Mouse (Mus musculus) kidney, postnatal 10 days (tissue): ENCODE measurements around the gene Ticam1.

Source experiments
- DNase-seq: peaks from one replicate; pipeline ENCODE4 v3.0.0; 2021; ENCODE audit warnings: mixed read lengths

Ticam1 gene

GRCm38 (mm10) chr17:56290388-56291170 is 14.0 kb upstream of the Ticam1 start:
- DNase-seq, result peak; percentile 99

GRCm38 (mm10) chr17:56289371-56290331 is 13.1 kb upstream of the Ticam1 start:
- peak; percentile 81 for DNase-seq

- no peak for DNase-seq
Observed at GRCm38 (mm10) chr17:56288866-56289265, 12.3 kb upstream of the Ticam1 start.

GRCm38 (mm10) chr17:56287830-56288229 is 11.2 kb upstream of the Ticam1 start:
- DNase-seq, result peak; percentile 84

- DNase-seq, result no peak
Observed at GRCm38 (mm10) chr17:56285995-56286394, 9.4 kb upstream of the Ticam1 start.

GRCm38 (mm10) chr17:56283316-56283715 is 6.7 kb upstream of the Ticam1 start:
- no peak for DNase-seq

- no peak for DNase-seq
Observed at GRCm38 (mm10) chr17:56282802-56283201, 6.2 kb upstream of the Ticam1 start.

- no peak for DNase-seq
Observed at GRCm38 (mm10) chr17:56281193-56281592, 4.6 kb upstream of the Ticam1 start.

- DNase-seq, result peak; percentile 54
Observed at GRCm38 (mm10) chr17:56279481-56280155, 3.0 kb upstream of the Ticam1 start.

- DNase-seq, result no peak
Observed at GRCm38 (mm10) chr17:56278340-56278739, 1.8 kb upstream of the Ticam1 start.

GRCm38 (mm10) chr17:56277567-56277893 is 944 bp upstream of the Ticam1 start:
- peak; percentile 12 for DNase-seq

- peak; percentile 68 for DNase-seq
Observed at GRCm38 (mm10) chr17:56275842-56276480, 625 bp downstream of the Ticam1 start.

- no peak for DNase-seq
Observed at GRCm38 (mm10) chr17:56273986-56274385, 2.6 kb downstream of the Ticam1 start.

- DNase-seq, result peak; percentile 12
Observed at GRCm38 (mm10) chr17:56273482-56273881, 3.1 kb downstream of the Ticam1 start.

- DNase-seq, result peak; percentile 71
Observed at GRCm38 (mm10) chr17:56272644-56273043, 3.9 kb downstream of the Ticam1 start.

- peak; percentile 30 for DNase-seq
Observed at GRCm38 (mm10) chr17:56271609-56272253, 4.9 kb downstream of the Ticam1 start.

- peak; percentile 10 for DNase-seq
Observed at GRCm38 (mm10) chr17:56269741-56270140, 6.8 kb downstream of the Ticam1 start.

GRCm38 (mm10) chr17:56269153-56269630 is 7.4 kb downstream of the Ticam1 start:
- DNase-seq, result peak; percentile 77

GRCm38 (mm10) chr17:56266271-56266670 is 10.3 kb downstream of the Ticam1 start:
- peak; percentile 13 for DNase-seq

- peak; percentile 8 for DNase-seq
Observed at GRCm38 (mm10) chr17:56265869-56266268, 10.7 kb downstream of the Ticam1 start.

GRCm38 (mm10) chr17:56265011-56265410 is 11.6 kb downstream of the Ticam1 start:
- DNase-seq, result peak; percentile 15

GRCm38 (mm10) chr17:56264020-56264419 is 12.6 kb downstream of the Ticam1 start:
- peak; percentile 88 for DNase-seq
